Mouse (Mus musculus) embryo, embryonic 11 days (tissue): Measurements from ENCODE around the gene Prickle2.

Source experiments
- DNase-seq: peaks from one replicate; pipeline ENCODE4 v3.0.0-alpha.2; 2015

Gene Prickle2

DNA sequence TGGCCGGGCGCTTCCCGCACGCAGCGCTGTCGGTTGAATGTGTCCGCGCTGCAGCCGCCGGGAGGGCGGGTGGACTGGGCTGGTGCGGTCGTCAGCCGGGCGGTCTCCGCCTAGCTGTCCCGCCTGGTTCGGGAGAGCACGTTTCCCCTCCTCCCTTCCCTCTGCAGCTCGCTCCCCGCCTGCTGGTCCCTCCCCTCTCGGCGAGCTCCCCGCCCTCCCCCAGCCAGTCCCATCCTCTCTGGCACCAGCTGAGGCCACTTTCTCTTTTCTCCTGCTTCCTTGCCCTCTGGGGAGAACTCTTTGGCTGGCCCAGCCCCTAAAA, at the start of gene Prickle2:
Gene Prickle2, minus strand, starts transcription at position 11 of the 322 bp plus-strand sequence.
- peak; percentile 89 for DNase-seq

DNA sequence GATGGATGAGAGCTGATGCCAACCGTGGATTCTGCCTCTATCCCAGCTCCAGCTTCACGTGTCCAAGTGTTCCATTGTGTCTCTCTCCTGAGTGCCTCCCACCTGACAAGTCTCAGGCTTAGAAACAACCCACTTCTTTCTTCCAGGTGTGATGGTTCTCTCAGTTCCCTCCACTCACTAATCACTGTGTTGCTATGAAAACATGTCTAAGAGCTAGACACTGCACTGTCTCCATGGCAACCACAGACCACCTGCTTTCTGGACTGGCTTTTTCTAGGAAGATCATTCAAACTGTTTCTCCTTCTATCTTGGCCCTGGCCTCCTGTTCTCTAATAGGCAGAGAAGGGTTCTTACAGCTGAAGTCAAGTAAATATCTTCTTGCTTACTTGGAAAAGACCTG, 46.8 kb upstream of the Prickle2 start:
- DNase-seq: no peak

- no peak for DNase-seq
Measured at GRCm38 (mm10) chr6:92749420-92749819, 43.5 kb upstream of the Prickle2 start.

GRCm38 (mm10) chr6:92743605-92744004, 37.6 kb upstream of the Prickle2 start:
- DNase-seq: peak; percentile 84

DNA sequence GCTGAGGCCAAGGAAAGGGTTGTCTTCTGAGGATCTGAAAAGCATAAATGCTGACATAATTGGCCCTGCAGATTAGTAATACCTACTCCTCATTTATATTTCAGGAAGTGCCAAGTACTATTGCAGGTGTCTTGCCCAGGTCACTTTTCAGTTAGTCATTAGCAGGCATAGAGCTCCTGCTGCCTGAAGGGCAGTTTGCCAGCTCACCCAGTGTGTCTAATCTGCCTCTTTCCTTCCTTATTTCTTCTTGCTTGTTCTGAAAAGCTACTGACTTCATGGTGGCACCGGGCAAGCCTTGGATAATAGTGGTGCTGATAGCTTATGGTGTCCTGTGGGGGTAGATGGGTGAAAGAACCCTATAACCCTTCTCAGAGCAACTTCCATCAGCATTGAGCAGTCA, 31.2 kb upstream of the Prickle2 start:
- no peak for DNase-seq

DNA sequence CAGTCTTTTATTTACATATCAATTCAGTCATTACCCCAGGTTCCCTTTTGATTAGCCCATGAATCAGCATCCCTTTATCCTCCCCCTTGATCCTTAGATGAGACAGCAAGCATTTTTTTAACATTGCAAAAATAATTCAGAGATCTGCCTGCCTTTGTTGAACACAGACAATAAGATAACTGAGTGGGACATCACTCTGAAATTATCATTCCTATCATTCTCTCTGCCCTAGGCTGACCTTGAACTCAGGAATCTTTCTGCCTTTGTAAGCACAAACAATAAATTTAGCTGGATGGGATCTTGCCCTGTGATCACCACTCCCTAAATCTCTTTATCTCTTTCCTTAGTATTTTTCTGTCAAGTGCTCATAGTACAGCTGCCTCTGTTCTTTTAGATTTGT, 27.7 kb upstream of the Prickle2 start:
- DNase-seq: no peak

DNA sequence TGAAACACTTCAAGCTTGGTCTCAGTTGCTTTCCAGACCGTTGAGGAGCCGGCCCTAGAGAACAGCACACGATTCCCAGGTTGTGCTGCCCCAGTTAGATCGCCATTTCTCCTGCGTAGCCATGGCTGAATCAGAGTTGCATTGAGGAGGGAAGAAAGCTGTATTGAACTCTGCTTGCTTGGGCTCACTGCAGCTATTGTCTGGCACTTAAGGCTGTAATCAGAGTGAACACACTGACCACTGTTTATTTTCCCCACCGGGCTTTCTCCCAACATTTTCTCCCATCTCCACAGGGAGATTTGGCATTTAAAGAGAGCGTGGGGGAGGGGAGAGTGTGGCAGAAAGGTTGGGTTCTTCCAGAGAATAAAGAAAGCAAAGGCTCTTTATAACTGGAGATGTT, 22.6 kb upstream of the Prickle2 start:
- no peak for DNase-seq

GRCm38 (mm10) chr6:92728084-92728483, 22.1 kb upstream of the Prickle2 start:
- peak; percentile 89 for DNase-seq

GRCm38 (mm10) chr6:92727351-92727986, 21.5 kb upstream of the Prickle2 start:
- DNase-seq: peak; percentile 37

GRCm38 (mm10) chr6:92726121-92726520, 20.2 kb upstream of the Prickle2 start:
- DNase-seq: no peak

DNA sequence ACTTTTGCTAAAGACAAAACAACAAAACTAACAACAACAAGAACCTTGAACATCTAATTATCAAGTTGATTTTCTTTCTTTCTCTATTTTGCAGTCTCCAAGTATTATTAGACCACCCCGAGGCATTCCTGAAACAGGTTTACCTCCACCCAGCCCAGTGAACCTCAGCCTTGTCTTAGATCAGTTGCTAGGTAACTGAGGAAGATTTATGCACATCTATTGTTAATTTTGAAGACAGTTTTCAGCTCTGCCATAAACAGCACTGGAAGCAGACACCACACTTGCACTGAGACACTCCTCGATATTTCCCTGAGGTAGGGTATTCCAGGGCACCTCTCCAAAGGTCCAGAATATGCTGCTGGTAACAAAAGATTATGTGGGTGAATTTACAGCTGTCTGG, 18.4 kb upstream of the Prickle2 start:
- no peak for DNase-seq

GRCm38 (mm10) chr6:92715806-92716205, 9.9 kb upstream of the Prickle2 start:
- peak; percentile 49 for DNase-seq

GRCm38 (mm10) chr6:92714748-92715147, 8.8 kb upstream of the Prickle2 start:
- DNase-seq: no peak

GRCm38 (mm10) chr6:92708137-92708536, 2.2 kb upstream of the Prickle2 start:
- DNase-seq: no peak

- DNase-seq: peak; percentile 55
Measured at GRCm38 (mm10) chr6:92705353-92706144, 406 bp downstream of the Prickle2 start.

DNA sequence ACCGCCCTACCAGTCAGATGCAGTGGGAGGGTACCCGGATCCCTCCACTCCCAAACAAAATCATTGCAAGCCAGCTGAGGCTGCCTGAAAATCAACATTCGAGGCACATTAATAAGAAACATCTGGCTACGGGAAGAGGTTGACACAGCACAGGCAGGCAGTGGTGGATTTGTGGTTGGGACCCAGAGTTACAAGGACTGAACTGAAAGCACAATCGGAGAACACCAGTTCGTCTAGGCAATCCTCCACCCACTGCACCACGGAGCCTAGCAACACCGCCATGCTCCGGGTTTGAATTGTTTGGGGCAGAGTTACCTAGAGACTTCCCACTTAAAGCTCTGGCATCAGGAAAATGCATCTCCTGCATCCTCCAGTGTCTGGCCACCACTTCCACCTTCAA, 1.1 kb downstream of the Prickle2 start:
- peak; percentile 74 for DNase-seq

DNA sequence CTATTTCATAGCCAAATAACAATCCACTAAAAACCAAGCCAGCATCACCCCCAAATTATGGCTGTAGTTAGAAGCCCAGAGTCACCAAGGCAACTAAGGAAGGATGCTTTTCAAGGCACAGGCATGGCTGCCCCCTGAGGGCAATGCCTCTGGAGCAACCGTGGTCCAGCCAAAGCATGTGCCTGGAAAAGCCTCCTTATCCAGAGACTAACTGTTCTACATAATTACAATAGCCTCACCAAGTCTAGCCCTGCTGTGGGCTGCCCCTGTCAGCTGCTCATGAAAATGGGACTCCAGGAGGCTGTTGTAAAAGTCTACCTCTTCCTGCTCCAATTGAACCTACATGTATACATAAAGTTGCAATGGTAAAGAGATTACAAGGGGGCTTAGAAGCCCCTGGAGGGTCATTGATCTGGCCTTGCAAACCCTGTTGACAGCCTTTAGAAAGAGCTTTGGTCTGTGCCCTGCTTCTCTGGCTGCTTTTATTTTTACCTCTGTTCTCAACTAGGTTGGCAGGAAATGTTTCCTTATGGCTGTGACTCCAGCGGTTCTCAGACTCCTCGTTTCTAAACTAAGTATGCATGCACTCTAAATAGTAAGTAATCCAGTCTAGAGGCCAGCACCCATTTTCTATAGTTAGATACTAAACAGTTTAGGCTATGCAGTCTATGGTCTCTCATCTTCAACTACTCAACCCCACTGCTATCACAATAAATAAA, 6.3 kb downstream of the Prickle2 start:
- peak; percentile 50 for DNase-seq

DNA sequence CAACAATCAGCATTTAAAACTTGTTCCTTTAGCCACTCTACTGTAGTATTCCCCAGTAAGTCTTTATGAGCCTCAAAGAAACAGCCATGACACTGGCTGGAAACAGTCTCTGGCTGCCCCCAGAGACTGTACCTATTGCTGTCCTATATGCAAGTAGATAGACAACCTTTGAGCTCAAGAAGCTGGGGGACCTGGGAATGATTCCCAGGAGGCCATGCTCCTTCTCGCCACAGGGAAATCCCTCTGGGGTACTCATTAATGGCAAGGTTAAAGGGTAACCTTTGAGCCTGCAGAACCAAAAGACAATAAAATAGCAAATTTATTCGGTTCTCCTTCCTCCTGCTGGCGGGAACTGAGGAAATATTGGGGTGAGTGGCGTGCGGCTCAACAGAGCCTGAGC, 8.1 kb downstream of the Prickle2 start:
- no peak for DNase-seq

- DNase-seq: no peak
Measured at GRCm38 (mm10) chr6:92687317-92687716, 18.6 kb downstream of the Prickle2 start.

DNA sequence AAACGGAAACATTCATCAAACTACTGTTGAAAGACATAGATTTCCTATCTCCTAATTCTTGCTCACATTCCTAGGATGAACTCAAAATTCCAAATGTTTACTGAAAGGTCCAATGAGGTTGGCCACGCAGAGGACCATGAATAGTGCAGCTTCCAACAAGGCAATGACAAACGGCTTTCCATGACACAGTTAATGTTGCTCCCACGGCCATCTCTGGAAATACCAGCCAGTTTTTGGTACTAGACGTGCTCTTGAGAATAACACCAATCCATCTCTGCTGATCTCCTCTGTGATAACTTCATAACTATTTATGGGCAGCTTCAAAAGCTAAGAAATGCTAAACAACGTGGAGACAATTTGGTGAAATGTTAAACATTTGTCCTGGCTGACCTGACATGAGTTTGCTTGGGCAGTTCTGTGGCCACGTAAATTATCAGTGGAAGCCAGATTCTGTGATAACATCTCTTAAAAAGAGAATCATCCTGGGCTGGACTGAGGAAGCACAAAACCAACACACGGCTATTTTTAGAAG, 31.5 kb downstream of the Prickle2 start:
- no peak for DNase-seq

- no peak for DNase-seq
Measured at GRCm38 (mm10) chr6:92670518-92671147, 35.3 kb downstream of the Prickle2 start.

- DNase-seq: no peak
Measured at GRCm38 (mm10) chr6:92669623-92670022, 36.3 kb downstream of the Prickle2 start.

- peak; percentile 23 for DNase-seq
Measured at GRCm38 (mm10) chr6:92667544-92667943, 38.4 kb downstream of the Prickle2 start.
